Comparison of ENCODE assay signal across 16 mouse cellular contexts in the genomic region with DNA sequence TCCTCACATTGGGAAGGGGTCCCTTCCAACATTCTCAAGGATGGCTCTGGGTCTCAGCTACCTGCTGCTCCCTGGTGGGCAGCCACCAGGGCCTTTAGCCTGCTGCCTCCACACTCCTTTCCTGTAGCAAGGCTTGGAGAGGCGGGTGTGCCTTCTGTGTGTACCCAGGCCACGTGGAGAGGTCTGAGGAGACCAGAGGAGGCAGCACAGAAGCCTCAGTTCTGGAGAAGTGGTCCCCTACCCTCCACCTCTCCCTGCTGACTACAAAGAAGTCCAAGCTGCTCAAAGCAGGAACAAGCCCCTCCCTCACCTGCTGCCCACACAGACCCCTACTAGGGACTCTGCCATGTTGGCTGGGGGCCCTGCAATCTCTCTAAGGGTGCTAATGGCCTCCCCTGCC. TPM values are rescaled to one million over a fixed set of nuclear protein-coding genes. Genes with fewer than 3 reads are reported as not detected.
A peak's percentile ranks its signal among the peaks of the same experiment; 100 is the strongest.
DNase-seq lines count a peak whose midpoint lies in the region; ATAC-seq and TF ChIP-seq lines count a peak whose summit lies in the region.
"Had no signal": no experiment of that assay in that cellular context is flagged by ENCODE, and none has a peak within 500 bp of the region (broad histone marks: within the 10 kb centered on the region; RNA-seq: fewer than 3 reads in every experiment).

No protein-coding gene starts in this region.

- no peak for TF ChIP-seq CTCF in lung, embryonic 14.5 days (IDR thresholded peaks at IDR 0.05; ENCODE audit: low read depth)
- TF ChIP-seq CTCF in embryonic fibroblast, embryonic 13.5 days (IDR thresholded peaks at IDR 0.05; ENCODE audit: borderline replicate concordance, insufficient read depth, low read length) = no peak

- 6% methylated on average over 2 of the region's 2 CpGs for WGBS in heart, embryonic 10.5 days
- WGBS in lung, embryonic 14.5 days = 8% methylated on average over 2 of the region's 2 CpGs
- WGBS in midbrain, embryonic 13.5 days = 22% methylated on average over 2 of the region's 2 CpGs

- no peak overlapping the region for H3K4me3 ChIP-seq in heart, embryonic 10.5 days
- no peak overlapping the region for H3K4me3 ChIP-seq in lung, embryonic 14.5 days (ENCODE audit: low read depth, low read length)
- H3K4me3 ChIP-seq in embryonic fibroblast, embryonic 13.5 days (ENCODE audit: insufficient read depth, low read length) = no peak overlapping the region
- H3K4me3 ChIP-seq in midbrain, embryonic 13.5 days (replicated peaks) = no peak overlapping the region
- H3K4me3 ChIP-seq: neural tube, embryonic 12.5 days had no signal

- no peaks in the 10 kb centered on the region for H3K9me3 ChIP-seq in heart, embryonic 10.5 days
- H3K9me3 ChIP-seq in lung, embryonic 14.5 days (ENCODE audit: low read depth, low read length) = no peaks in the 10 kb centered on the region
- no peaks in the 10 kb centered on the region for H3K9me3 ChIP-seq in midbrain, embryonic 13.5 days
- H3K9me3 ChIP-seq: neural tube, embryonic 12.5 days had no signal

- H3K36me3 ChIP-seq in heart, embryonic 10.5 days = peaks cover 23% of the 10 kb centered on the region
- H3K36me3 ChIP-seq in lung, embryonic 14.5 days (ENCODE audit: insufficient read depth) = peaks cover 24% of the 10 kb centered on the region
- peaks cover 13% of the 10 kb centered on the region for H3K36me3 ChIP-seq in midbrain, embryonic 13.5 days

- peak overlapping the region; percentile 17; the same call in 1 of the 2 replicates for H3K27ac ChIP-seq in heart, embryonic 10.5 days
- no peak overlapping the region for H3K27ac ChIP-seq in lung, embryonic 14.5 days (ENCODE audit: low read depth)
- no peak overlapping the region for H3K27ac ChIP-seq in embryonic fibroblast, embryonic 13.5 days (ENCODE audit: insufficient read depth, low read length)
- H3K27ac ChIP-seq in midbrain, embryonic 13.5 days = no peak overlapping the region
- H3K27ac ChIP-seq: neural tube, embryonic 12.5 days had no signal

- peaks cover 34% of the 10 kb centered on the region for H3K4me1 ChIP-seq in heart, embryonic 10.5 days
- peaks cover 3% of the 10 kb centered on the region; the same call in 1 of the 2 replicates for H3K4me1 ChIP-seq in lung, embryonic 14.5 days (ENCODE audit: insufficient read depth)
- H3K4me1 ChIP-seq in embryonic fibroblast, embryonic 13.5 days (ENCODE audit: control insufficient read depth, insufficient read depth, low read length) = no peaks in the 10 kb centered on the region
- H3K4me1 ChIP-seq in midbrain, embryonic 13.5 days (replicated peaks) = peaks cover 31% of the 10 kb centered on the region

- no peak for DNase-seq in heart, embryonic 10.5 days (ENCODE audit: low spot score)
- no peak for DNase-seq in heart, adult 18-20 months
- DNase-seq in lung, embryonic 14.5 days = no peak
- no peak for DNase-seq in lung, adult 18-20 months
- no peak for DNase-seq in frontal cortex, postnatal 25 days (ENCODE audit: low spot score in 2 of 2)
- DNase-seq: B cell, adult 2 months; cerebellum, adult 11-12 months; heart, postnatal 14 days; kidney, adult 9 months; right cerebral cortex, postnatal 4 days; thymus, adult 18-20 months had no signal

- no peak overlapping the region for H3K4me2 ChIP-seq in lung, embryonic 14.5 days
- no peak overlapping the region for H3K4me2 ChIP-seq in midbrain, embryonic 13.5 days (replicated peaks)
- H3K4me2 ChIP-seq: neural tube, embryonic 12.5 days had no signal

- ATAC-seq in lung, embryonic 14.5 days (ENCODE audit: insufficient read depth) = 0 out of 2 replicates have a peak, but pooled peaks have one; percentile 19
- 0 out of 2 replicates have a peak, but pooled peaks have one; percentile 6 for ATAC-seq in midbrain, embryonic 13.5 days
- no peak for ATAC-seq in megakaryocyte progenitor cell, adult 5-6 weeks (replicated peaks; ENCODE audit: poor library complexity)

- H3K9ac ChIP-seq in lung, embryonic 14.5 days = no peak overlapping the region
- 0 out of 2 replicates have a peak overlapping the region, but pooled peaks have one; percentile 37 for H3K9ac ChIP-seq in midbrain, embryonic 13.5 days (replicated peaks)
- H3K9ac ChIP-seq: neural tube, embryonic 12.5 days had no signal

- TF ChIP-seq POLR2A in embryonic fibroblast, embryonic 13.5 days (IDR thresholded peaks at IDR 0.05; ENCODE audit: low read depth, low read length) = 0 out of 2 replicates have a peak, but pooled peaks have one; percentile 13

- peaks cover 66% of the 10 kb centered on the region for H3K27me3 ChIP-seq in heart, embryonic 10.5 days (ENCODE audit: insufficient read depth, poor library complexity, severe bottlenecking)
- no peaks in the 10 kb centered on the region for H3K27me3 ChIP-seq in lung, embryonic 14.5 days (ENCODE audit: insufficient read depth, low read length)
- H3K27me3 ChIP-seq in midbrain, embryonic 13.5 days = 0 out of 2 replicates have a peak, but pooled peaks cover 2% of the 10 kb centered on the region
- H3K27me3 ChIP-seq: neural tube, embryonic 12.5 days had no signal

RNA-seq across cellular contexts. Expression of a gene that starts 6.3 kb away (rescaled TPM):
- 101 and 166 TPM in 2 replicates for polyA plus RNA-seq in heart, embryonic 10.5 days (2016; fragmentation: Nextera tagmentation; extraction: Ambion mirVana)
- 1 to 10 TPM; 5.7 to 6.4 TPM for total RNA-seq in heart, adult 18-20 months (2021)
- polyA plus RNA-seq in lung, embryonic 14.5 days (2014; fragmentation: Nextera tagmentation; extraction: Ambion mirVana) = 135 and 153 TPM in 2 replicates
- polyA plus RNA-seq in embryonic fibroblast, embryonic 13.5 days (2011; ENCODE audit: insufficient read length, low read depth, missing spikeins) = 105 and 139 TPM in 2 replicates
- 655 and 674 TPM in 2 replicates for polyA plus RNA-seq in midbrain, embryonic 13.5 days (2015; fragmentation: Nextera tagmentation; extraction: Ambion mirVana)
- 0.72 and 0.76 TPM in 2 replicates for total RNA-seq in megakaryocyte progenitor cell, adult 5-6 weeks (2015)
- total RNA-seq in megakaryocyte progenitor cell, adult 5-6 weeks (2017) = 2.3 and 2.7 TPM in 2 replicates

RNA-seq across cellular contexts. Expression of a gene that starts 19.2 kb away (rescaled TPM):
- polyA plus RNA-seq in heart, embryonic 10.5 days (2016; fragmentation: Nextera tagmentation; extraction: Ambion mirVana) = 397 and 462 TPM in 2 replicates
- total RNA-seq in heart, adult 18-20 months (2021) = 10 to 100 TPM; 42.2 to 46.6 TPM
- 185 and 199 TPM in 2 replicates for polyA plus RNA-seq in lung, embryonic 14.5 days (2014; fragmentation: Nextera tagmentation; extraction: Ambion mirVana)
- polyA plus RNA-seq in embryonic fibroblast, embryonic 13.5 days (2011; ENCODE audit: insufficient read length, low read depth, missing spikeins) = 132 and 179 TPM in 2 replicates
- 145 and 159 TPM in 2 replicates for polyA plus RNA-seq in midbrain, embryonic 13.5 days (2015; fragmentation: Nextera tagmentation; extraction: Ambion mirVana)
- 12.7 and 13.0 TPM in 2 replicates for total RNA-seq in megakaryocyte progenitor cell, adult 5-6 weeks (2015)
- 5.3 and 5.9 TPM in 2 replicates for total RNA-seq in megakaryocyte progenitor cell, adult 5-6 weeks (2017)

RNA-seq across cellular contexts. Expression of a gene that starts 30.2 kb away (rescaled TPM):
- polyA plus RNA-seq in heart, embryonic 10.5 days (2016; fragmentation: Nextera tagmentation; extraction: Ambion mirVana) = 0.17 and 0.21 TPM in 2 replicates
- total RNA-seq in heart, adult 18-20 months (2021) = under 1 TPM; 0.45 to 0.82 TPM
- polyA plus RNA-seq in lung, embryonic 14.5 days (2014; fragmentation: Nextera tagmentation; extraction: Ambion mirVana) = 0.46 and 0.53 TPM in 2 replicates
- 2.5 and 4.6 TPM in 2 replicates for polyA plus RNA-seq in embryonic fibroblast, embryonic 13.5 days (2011; ENCODE audit: insufficient read length, low read depth, missing spikeins)
- 2.3 and 2.8 TPM in 2 replicates for polyA plus RNA-seq in midbrain, embryonic 13.5 days (2015; fragmentation: Nextera tagmentation; extraction: Ambion mirVana)
- total RNA-seq in megakaryocyte progenitor cell, adult 5-6 weeks (2015) = 0.72 and 1.7 TPM in 2 replicates
- 1.5 TPM in 2 replicates for total RNA-seq in megakaryocyte progenitor cell, adult 5-6 weeks (2017)
- polyA plus RNA-seq: liver, embryonic 16.5 days had no signal

RNA-seq across cellular contexts. Expression of a gene that starts 34.8 kb away (rescaled TPM):
- 0.57 and 2.4 TPM in 2 replicates for polyA plus RNA-seq in heart, embryonic 10.5 days (2016; fragmentation: Nextera tagmentation; extraction: Ambion mirVana)
- total RNA-seq in heart, adult 18-20 months (2021) = 1 to 10 TPM; 1.6 to 3.3 TPM
- 2.0 and 2.6 TPM in 2 replicates for polyA plus RNA-seq in lung, embryonic 14.5 days (2014; fragmentation: Nextera tagmentation; extraction: Ambion mirVana)
- polyA plus RNA-seq in embryonic fibroblast, embryonic 13.5 days (2011; ENCODE audit: insufficient read length, low read depth, missing spikeins) = 0.60 and 0.79 TPM in 2 replicates
- polyA plus RNA-seq in midbrain, embryonic 13.5 days (2015; fragmentation: Nextera tagmentation; extraction: Ambion mirVana) = 4.3 and 4.7 TPM in 2 replicates
- total RNA-seq in megakaryocyte progenitor cell, adult 5-6 weeks (2015) = 18.1 and 34.6 TPM in 2 replicates
- total RNA-seq in megakaryocyte progenitor cell, adult 5-6 weeks (2017) = 22.9 and 31.2 TPM in 2 replicates

RNA-seq across cellular contexts. Expression of a gene that starts 42.2 kb away (rescaled TPM):
- 43.4 and 64.1 TPM in 2 replicates for polyA plus RNA-seq in heart, embryonic 10.5 days (2016; fragmentation: Nextera tagmentation; extraction: Ambion mirVana)
- 10 to 100 TPM; 11.6 to 13.8 TPM for total RNA-seq in heart, adult 18-20 months (2021)
- polyA plus RNA-seq in lung, embryonic 14.5 days (2014; fragmentation: Nextera tagmentation; extraction: Ambion mirVana) = 74.8 and 75.5 TPM in 2 replicates
- 23.9 and 26.2 TPM in 2 replicates for polyA plus RNA-seq in embryonic fibroblast, embryonic 13.5 days (2011; ENCODE audit: insufficient read length, low read depth, missing spikeins)
- 60.2 and 66.6 TPM in 2 replicates for polyA plus RNA-seq in midbrain, embryonic 13.5 days (2015; fragmentation: Nextera tagmentation; extraction: Ambion mirVana)
- total RNA-seq in megakaryocyte progenitor cell, adult 5-6 weeks (2015) = 28.0 and 29.1 TPM in 2 replicates
- total RNA-seq in megakaryocyte progenitor cell, adult 5-6 weeks (2017) = 66.9 and 78.0 TPM in 2 replicates
